Mouse (Mus musculus) midbrain, embryonic 14.5 days (tissue): Measurements from ENCODE around the gene Tcf3. TPM values are rescaled to one million over a fixed set of nuclear protein-coding genes. Genes with fewer than 3 reads are reported as not detected.

Experiments
- ATAC-seq: fragments of 200-750 bp; cut with Nextera tagmentation; 2 replicates; pipeline ENCODE4 v1.8.0; 2017; ENCODE audit warnings: moderate number of reproducible peaks, moderate library complexity; ENCODE audit not compliant: low FRiP score, low TSS enrichment
- DNase-seq: peaks from one replicate; pipeline ENCODE4 v3.0.0-alpha.2; 2015
- H3K27ac ChIP-seq: fragments of 300-500 bp; sonication (generic); replicated peaks from 2 replicates; pipeline ENCODE4 v1.5.1; 2014; ENCODE audit warnings: mild to moderate bottlenecking, low read depth, low read length, moderate library complexity
- H3K27me3 ChIP-seq: fragments of 300-500 bp; sonication (generic); 2 replicates; pipeline ENCODE4 v1.6.1; 2014; ENCODE audit warnings: low read length, control low read depth, mixed read lengths; ENCODE audit not compliant: control insufficient read depth, insufficient read depth
- H3K36me3 ChIP-seq: fragments of 300-500 bp; sonication (generic); 2 replicates; pipeline ENCODE4 v1.6.1; 2014; ENCODE audit warnings: low read length, control low read depth; ENCODE audit not compliant: control insufficient read depth, insufficient read depth
- H3K4me1 ChIP-seq: fragments of 300-500 bp; sonication (generic); 2 replicates; pipeline ENCODE4 v1.6.1; 2014; ENCODE audit warnings: mild to moderate bottlenecking, antibody characterized with exemption, low read length, control low read depth; ENCODE audit not compliant: control insufficient read depth, insufficient read depth
- H3K4me2 ChIP-seq: fragments of 300-500 bp; sonication (generic); 2 replicates; pipeline ENCODE4 v1.6.1; 2014; ENCODE audit warnings: mild to moderate bottlenecking, low read length, moderate library complexity
- H3K4me3 ChIP-seq: fragments of 300-500 bp; sonication (generic); replicated peaks from 2 replicates; pipeline ENCODE4 v1.5.1; 2014; ENCODE audit warnings: low read depth, low read length
- H3K9ac ChIP-seq: fragments of 300-500 bp; sonication (generic); replicated peaks from 2 replicates; pipeline ENCODE4 v1.6.1; 2014; ENCODE audit warnings: mild to moderate bottlenecking, low read length, moderate library complexity
- H3K9me3 ChIP-seq: fragments of 300-500 bp; sonication (generic); 2 replicates; pipeline ENCODE4 v1.6.1; 2016; ENCODE audit warnings: low read length, control low read depth, mixed read lengths; ENCODE audit not compliant: control insufficient read depth
- WGBS: fragments of 180-500 bp; shearing (Covaris S2); extraction: QIAGEN DNeasy Blood & Tissue Kit; methylation state at CpG from one replicate; pipeline ENCODE4 v1.1.7; 2014; 5-methylcytosine and 5-hydroxymethylcytosine counted together
- polyA plus RNA-seq: library from polyadenylated mRNA; unstranded; fragments of >200 nt; fragmentation: Nextera tagmentation; extraction: Ambion mirVana; gene quantifications from 2 replicates; pipeline ENCODE4 v1.2.1, GENCODE M21; 2014

The Tcf3 gene
- polyA plus RNA-seq, 1 experiment from 2014 or later: 60.4 TPM

DNA sequence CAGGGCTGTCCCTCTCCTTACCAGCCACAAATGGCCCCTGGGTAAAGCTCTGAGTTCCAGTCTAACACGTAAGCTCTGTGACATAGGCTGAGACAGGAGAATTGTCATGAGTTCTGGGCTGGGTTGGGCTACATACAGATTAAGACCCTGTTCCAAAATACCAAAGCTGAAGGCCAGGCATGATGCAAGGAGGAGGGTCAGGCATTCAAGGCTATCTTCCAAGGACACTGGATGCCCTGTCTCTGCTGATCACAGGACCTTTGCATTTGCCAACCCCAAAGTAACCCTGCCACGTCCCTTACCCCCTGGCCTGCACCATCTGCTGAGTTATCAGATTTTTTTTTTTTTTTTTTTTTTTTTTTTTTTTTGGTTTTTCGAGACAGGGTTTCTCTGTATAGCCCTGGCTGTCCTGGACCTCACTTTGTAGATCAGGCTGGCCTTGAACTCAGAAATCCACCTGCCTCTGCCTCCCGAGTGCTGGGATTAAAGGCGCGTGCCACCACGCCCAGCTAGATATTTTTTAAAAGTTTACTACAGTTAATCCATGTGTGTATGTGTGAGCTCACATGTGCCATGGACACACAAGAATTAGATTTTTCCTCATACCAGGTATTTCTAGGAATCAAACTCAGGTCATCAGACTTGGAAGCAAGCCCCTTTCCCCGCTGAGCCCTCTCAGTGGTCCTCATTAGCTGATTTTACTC, 10.3 kb upstream of the Tcf3 start:
- H3K4me2 ChIP-seq: no peak overlapping the region
- 85% methylated on average over 7 of the region's 8 CpGs for WGBS
- no peaks in the 10 kb centered on the region for H3K9me3 ChIP-seq
- ATAC-seq (no peak), DNase-seq (no peak)
- H3K36me3 ChIP-seq: no peaks in the 10 kb centered on the region
- H3K27ac ChIP-seq: no peak overlapping the region
- H3K4me1 ChIP-seq: no peaks in the 10 kb centered on the region
- H3K27me3 ChIP-seq: no peaks in the 10 kb centered on the region
- no peak overlapping the region for H3K4me3 ChIP-seq
- 0 out of 2 replicates have a peak overlapping the region, but pooled peaks have one; percentile 29 for H3K9ac ChIP-seq

DNA sequence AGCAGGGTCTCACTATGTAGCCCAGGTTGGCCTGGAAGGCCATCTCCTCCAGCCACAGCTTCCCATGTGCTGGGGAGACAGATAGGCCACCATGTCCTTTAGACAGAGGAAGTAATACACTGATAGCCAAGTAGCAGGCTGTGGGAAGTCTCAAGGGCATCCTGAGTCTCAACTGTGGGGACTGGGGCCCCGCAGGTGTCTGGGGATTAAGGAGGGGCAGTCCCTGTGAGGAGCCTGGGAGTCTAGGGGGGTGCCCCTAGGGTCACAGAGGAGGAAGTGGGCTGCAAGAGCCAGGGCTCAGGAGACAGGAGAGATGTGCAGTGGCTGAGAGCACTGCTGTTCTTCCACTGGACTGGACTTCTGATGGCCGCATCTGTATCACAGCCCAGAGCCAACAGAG, 9.5 kb upstream of the Tcf3 start:
- DNase-seq: no peak
- Histone ChIP-seq H3K27ac (no peak overlapping the region), H3K4me2 (no peak overlapping the region), H3K27me3 (no peaks in the 10 kb centered on the region), H3K4me1 (no peaks in the 10 kb centered on the region), H3K9ac (no peak overlapping the region), H3K36me3 (no peaks in the 10 kb centered on the region), H3K4me3 (no peak overlapping the region), H3K9me3 (no peaks in the 10 kb centered on the region)
- ATAC-seq: no peak
- 52% methylated on average over 2 of the region's 2 CpGs for WGBS

DNA sequence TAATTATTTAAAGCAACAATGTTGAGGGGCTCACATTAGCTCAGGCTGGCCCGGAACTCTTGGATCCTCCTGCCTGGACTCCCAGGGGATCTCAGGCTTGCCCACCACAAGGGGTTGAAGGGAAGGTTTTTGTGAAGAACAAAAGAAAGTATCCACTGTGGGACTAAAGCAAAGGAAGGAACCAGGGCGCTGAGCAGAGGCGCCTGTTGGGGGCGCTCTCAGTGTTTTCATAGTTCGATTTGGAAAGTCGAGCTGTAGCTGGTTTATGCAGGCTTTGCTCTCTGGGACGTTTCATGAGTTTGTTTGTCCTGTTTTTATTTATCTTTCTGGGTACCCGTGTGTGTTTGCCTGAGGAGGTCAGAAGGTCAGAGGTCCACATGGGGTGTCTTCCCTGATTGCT, 8.2 kb upstream of the Tcf3 start:
- Histone ChIP-seq H3K4me1 (no peaks in the 10 kb centered on the region), H3K36me3 (no peaks in the 10 kb centered on the region), H3K9me3 (no peaks in the 10 kb centered on the region), H3K4me2 (no peak overlapping the region), H3K4me3 (no peak overlapping the region), H3K27ac (no peak overlapping the region), H3K9ac (no peak overlapping the region), H3K27me3 (no peaks in the 10 kb centered on the region)
- DNase-seq: no peak
- 64% methylated on average over 8 of the region's 8 CpGs for WGBS
- ATAC-seq: no peak

DNA sequence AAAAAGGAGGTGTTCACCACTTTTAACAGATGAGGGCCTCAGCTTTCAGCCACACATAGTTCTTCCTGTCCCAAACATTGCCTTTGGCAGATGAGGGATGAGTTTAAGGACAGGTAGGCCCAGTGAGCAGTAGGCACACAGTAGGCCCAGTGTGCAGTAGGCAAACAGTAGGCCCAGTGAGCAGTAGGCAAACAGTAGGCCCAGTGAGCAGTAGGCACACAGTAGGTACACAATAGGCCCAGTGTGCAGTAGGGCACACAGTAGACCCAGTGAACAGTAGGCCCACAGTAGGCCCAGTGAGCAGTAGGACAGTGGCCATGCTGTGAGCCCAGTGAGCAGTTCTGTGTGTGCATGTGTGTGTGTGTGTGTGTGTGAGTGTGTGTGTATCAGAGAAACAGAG, 6.6 kb upstream of the Tcf3 start:
- Histone ChIP-seq H3K4me2 (no peak overlapping the region), H3K9ac (no peak overlapping the region), H3K27me3 (no peaks in the 10 kb centered on the region), H3K27ac (no peak overlapping the region), H3K4me3 (no peak overlapping the region), H3K4me1 (no peaks in the 10 kb centered on the region), H3K9me3 (no peaks in the 10 kb centered on the region), H3K36me3 (no peaks in the 10 kb centered on the region)
- no peak for DNase-seq
- ATAC-seq: no peak

DNA sequence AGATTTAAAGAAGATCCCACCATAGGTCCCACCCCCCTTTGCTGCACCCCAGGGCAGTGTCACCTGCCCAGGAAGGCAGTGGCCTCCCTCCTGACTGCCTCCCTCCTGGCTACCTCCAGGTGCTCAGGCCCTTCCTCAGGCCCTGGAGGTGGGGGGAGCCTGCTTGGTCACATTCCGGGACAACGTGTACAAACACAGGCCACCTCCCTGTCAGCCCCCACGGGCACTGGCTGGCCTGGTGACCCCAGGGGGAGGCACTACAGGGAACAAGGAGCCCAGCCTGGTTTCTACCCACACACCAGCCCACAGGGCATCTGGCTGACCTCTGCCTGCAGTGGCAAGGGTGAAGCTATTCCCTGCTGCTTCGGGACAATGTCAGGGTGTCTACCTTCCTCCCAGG, 4.5 kb upstream of the Tcf3 start:
- no peaks in the 10 kb centered on the region for H3K9me3 ChIP-seq
- no peaks in the 10 kb centered on the region for H3K36me3 ChIP-seq
- H3K4me3 ChIP-seq: no peak overlapping the region
- H3K9ac ChIP-seq: no peak overlapping the region; the same call in 1 of the 2 replicates
- no peak overlapping the region for H3K4me2 ChIP-seq
- 78% methylated on average over 4 of the region's 4 CpGs for WGBS
- H3K27ac ChIP-seq: no peak overlapping the region
- DNase-seq (no peak), ATAC-seq (no peak)
- no peaks in the 10 kb centered on the region for H3K27me3 ChIP-seq
- H3K4me1 ChIP-seq: no peaks in the 10 kb centered on the region

DNA sequence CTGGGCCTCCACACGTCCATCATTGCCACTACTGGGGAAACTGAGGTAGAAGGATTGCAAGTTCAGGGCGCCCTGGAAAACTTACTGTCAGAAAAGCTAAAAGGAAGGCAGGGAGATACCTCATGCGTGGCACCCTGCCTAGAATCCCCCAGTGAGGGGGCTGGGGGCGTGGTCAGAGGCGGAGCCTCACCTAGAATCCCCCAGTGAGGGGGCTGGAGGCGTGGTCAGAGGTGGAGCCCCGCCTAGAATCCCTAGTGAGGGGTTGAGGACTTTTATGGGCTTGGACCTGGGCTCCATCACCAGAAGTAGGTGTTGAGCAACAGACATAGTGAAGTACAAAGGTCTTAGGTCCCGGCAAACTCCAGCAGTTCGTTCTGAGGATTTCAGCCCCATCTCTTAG, 2.8 kb upstream of the Tcf3 start:
- H3K9me3 ChIP-seq: no peaks in the 10 kb centered on the region
- no peaks in the 10 kb centered on the region for H3K36me3 ChIP-seq
- peaks cover 13% of the 10 kb centered on the region for H3K4me1 ChIP-seq
- WGBS: 11% methylated on average over 9 of the region's 9 CpGs
- H3K27ac ChIP-seq: no peak overlapping the region
- H3K27me3 ChIP-seq: no peaks in the 10 kb centered on the region
- DNase-seq: no peak
- no peak overlapping the region for H3K9ac ChIP-seq
- H3K4me2 ChIP-seq: no peak overlapping the region
- no peak for ATAC-seq
- no peak overlapping the region for H3K4me3 ChIP-seq

DNA sequence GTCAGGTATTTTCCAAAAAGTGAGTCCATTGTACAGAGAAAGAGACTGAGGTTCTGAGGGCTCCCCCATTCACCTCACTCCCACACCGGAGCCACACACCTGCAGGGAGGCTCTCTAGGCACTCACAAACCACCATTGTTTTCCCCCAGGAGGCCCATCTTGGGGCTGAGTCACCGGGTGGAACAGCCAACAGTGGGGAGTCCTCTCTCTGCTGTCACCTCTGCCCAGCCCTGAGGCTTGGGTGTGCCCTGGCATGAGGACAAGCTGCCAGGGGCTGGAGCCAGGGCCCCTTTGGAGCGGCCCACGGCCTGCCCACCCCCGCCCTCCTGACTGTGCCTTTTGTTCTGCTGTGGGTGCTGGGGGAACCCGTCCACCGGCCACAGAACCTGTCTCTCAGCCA, 2.3 kb upstream of the Tcf3 start:
- DNase-seq (no peak), ATAC-seq (no peak)
- Histone ChIP-seq H3K9me3 (no peaks in the 10 kb centered on the region), H3K27ac (no peak overlapping the region), H3K36me3 (0 out of 2 replicates have a peak, but pooled peaks cover 4% of the 10 kb centered on the region), H3K4me3 (no peak overlapping the region), H3K9ac (no peak overlapping the region), H3K4me2 (no peak overlapping the region), H3K4me1 (peaks cover 14% of the 10 kb centered on the region), H3K27me3 (no peaks in the 10 kb centered on the region)
- 31% methylated on average over 7 of the region's 7 CpGs for WGBS

DNA sequence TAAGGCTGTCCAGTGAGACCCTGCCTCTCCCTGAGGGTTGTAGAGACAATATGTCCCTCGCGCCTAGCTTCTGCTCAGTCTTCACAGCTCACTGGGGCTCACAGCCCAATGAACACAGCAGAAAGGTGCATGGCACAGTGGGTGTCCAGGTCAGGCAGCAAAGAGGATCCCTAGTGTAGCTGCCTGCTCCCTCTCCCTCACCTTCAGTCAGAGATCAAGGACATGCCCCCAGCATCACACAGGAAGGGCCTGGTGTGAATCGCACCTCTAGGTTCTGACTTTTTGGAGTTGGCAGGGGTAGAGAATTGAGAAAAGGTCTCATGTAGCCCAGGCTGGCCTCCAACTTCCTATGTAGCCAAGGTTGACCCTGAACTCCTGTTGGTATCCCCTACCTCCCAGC, 1.4 kb upstream of the Tcf3 start:
- DNase-seq (no peak), ATAC-seq (no peak)
- 78% methylated on average over 3 of the region's 3 CpGs for WGBS
- Histone ChIP-seq H3K27me3 (no peaks in the 10 kb centered on the region), H3K27ac (no peak overlapping the region), H3K4me1 (peaks cover 14% of the 10 kb centered on the region), H3K9ac (no peak overlapping the region), H3K9me3 (no peaks in the 10 kb centered on the region), H3K4me3 (no peak overlapping the region), H3K4me2 (no peak overlapping the region), H3K36me3 (peaks cover 13% of the 10 kb centered on the region)

DNA sequence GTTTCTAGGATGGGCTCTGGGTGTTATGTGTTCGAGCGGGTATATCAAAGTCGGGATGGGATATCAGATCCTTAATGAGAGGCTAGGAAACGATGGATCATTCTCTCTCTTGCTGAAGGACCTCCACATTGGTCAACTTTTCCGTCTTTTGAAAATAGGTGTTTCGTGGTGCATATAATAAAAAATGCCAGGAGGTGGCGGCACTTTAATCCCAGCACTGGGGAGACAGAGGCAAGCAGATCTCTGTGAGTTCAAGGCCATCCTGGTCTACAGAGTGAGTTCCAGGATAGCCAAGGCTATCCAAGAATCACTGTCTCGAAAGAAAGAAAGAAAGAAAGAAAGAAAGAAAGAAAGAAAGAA, 766 bp upstream of the Tcf3 start:
- 0 out of 2 replicates have a peak overlapping the region, but pooled peaks have one; percentile 97 for H3K4me3 ChIP-seq
- WGBS: 12% methylated on average over 8 of the region's 8 CpGs
- no peak overlapping the region for H3K27ac ChIP-seq
- no peaks in the 10 kb centered on the region for H3K9me3 ChIP-seq
- H3K36me3 ChIP-seq: peaks cover 19% of the 10 kb centered on the region
- ATAC-seq (peak; percentile 3; the same call in 1 of the 2 replicates), DNase-seq (no peak)
- H3K4me1 ChIP-seq: peaks cover 14% of the 10 kb centered on the region
- 0 out of 2 replicates have a peak overlapping the region, but pooled peaks have one; percentile 2 for H3K4me2 ChIP-seq
- no peaks in the 10 kb centered on the region for H3K27me3 ChIP-seq
- no peak overlapping the region for H3K9ac ChIP-seq
